8 mouse cellular contexts compared by ENCODE assay signal in the genomic region with DNA sequence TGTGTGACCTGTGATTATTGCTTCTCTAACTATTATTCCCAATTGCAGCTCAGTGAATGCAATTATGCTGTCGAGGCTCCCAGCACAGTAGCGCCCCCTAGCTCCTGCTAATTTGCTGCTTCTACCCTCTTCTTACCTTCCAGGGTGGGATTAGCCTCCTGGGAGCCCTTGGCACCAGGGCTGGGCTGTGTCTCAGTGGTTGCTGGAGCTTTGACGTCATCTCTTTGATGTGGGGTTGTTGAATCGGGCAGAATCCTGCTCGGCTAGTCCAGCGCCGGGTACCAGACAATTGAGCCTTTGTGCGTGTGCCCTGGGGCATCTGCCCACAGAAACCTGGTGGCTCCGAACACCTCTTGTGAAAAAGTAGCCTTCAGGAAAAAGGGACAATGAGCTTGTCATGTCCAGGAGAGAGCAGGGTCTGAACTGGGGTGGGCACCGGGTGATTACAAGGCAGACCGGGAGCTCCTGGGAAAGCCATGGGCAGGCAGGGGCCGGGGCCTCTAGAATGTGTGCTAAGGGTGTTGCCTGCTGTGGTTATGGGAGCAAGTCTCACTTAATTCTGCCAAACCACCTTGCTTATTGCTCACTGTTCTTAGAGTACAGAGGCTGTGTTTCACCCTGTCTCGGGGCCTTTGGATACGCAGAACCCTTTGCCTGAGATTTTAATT. TPM values are rescaled to one million over a fixed set of nuclear protein-coding genes. Genes with fewer than 3 reads are reported as not detected.
A peak's percentile ranks its signal among the peaks of the same experiment; 100 is the strongest.
DNase-seq lines count a peak whose midpoint lies in the region; ATAC-seq lines count a peak whose summit lies in the region.

No protein-coding gene starts in this region.

- H3K36me3 ChIP-seq in forebrain, embryonic 11.5 days (ENCODE audit: control insufficient read depth, insufficient read depth, low read length) = no peaks in the 10 kb centered on the region

- H3K9ac ChIP-seq in forebrain, embryonic 11.5 days (ENCODE audit: low read length) = no peak overlapping the region

- no peak overlapping the region for H3K4me3 ChIP-seq in forebrain, embryonic 11.5 days (ENCODE audit: low read depth, low read length)

- 18% methylated on average over 14 of the region's 14 CpGs for WGBS in forebrain, embryonic 11.5 days

- no peaks in the 10 kb centered on the region for H3K4me1 ChIP-seq in forebrain, embryonic 11.5 days (replicated peaks; ENCODE audit: control insufficient read depth, insufficient read depth, low read length)

- intact Hi-C loops in left cerebral cortex, postnatal 4 days (cut with DNase I) = no loop called here
- intact Hi-C loops in left cerebral cortex, postnatal 25 days (cut with DNase I) = no loop called here

- H3K9me3 ChIP-seq in forebrain, embryonic 11.5 days (ENCODE audit: control insufficient read depth, low read length) = no peaks in the 10 kb centered on the region; the same call in 1 of the 2 replicates

- DNase-seq in left cerebral cortex, postnatal 4 days = peak; percentile 31
- DNase-seq in left cerebral cortex, postnatal 25 days (ENCODE audit: low spot score in 2 of 2) = no peak
- DNase-seq in MEL-GATA-1-ER (ENCODE audit: extremely low read depth, low read depth) = peak; percentile 24
- DNase-seq in forebrain, embryonic 11.5 days (ENCODE audit: low spot score) = peak; percentile 89
- DNase-seq in mesoderm, embryonic 11.5 days (ENCODE audit: low read depth, low spot score) = peak; percentile 54

- peak; percentile 72; the same call in 1 of the 2 replicates for ATAC-seq in forebrain, embryonic 11.5 days (replicated peaks; ENCODE audit: low FRiP score)
- no peak for ATAC-seq in frontal cortex, adult (ENCODE audit: low TSS enrichment)
- ATAC-seq in granulocyte monocyte progenitor cell, adult 5-6 weeks (replicated peaks; ENCODE audit: poor library complexity, severe bottlenecking) = no peak
- ATAC-seq in megakaryocyte, adult 5-6 weeks (ENCODE audit: poor library complexity, severe bottlenecking) = no peak

- peak overlapping the region; percentile 50; the same call in 1 of the 2 replicates for H3K27ac ChIP-seq in forebrain, embryonic 11.5 days (ENCODE audit: low read depth, low read length)

- no peaks in the 10 kb centered on the region for H3K27me3 ChIP-seq in forebrain, embryonic 11.5 days (ENCODE audit: control insufficient read depth, insufficient read depth, low read length)

- H3K4me2 ChIP-seq in forebrain, embryonic 11.5 days (ENCODE audit: low read depth, low read length, severe bottlenecking) = 0 out of 2 replicates have a peak overlapping the region, but pooled peaks have one; percentile 26

RNA-seq across cellular contexts. Expression of a gene that starts 44.7 kb away (rescaled TPM):
- 10 to 100 TPM; 37.5 to 40.4 TPM for total RNA-seq in left cerebral cortex, postnatal 4 days (2021)
- 10 to 100 TPM; 51.0 to 52.7 TPM for total RNA-seq in left cerebral cortex, postnatal 25 days (2021)
- polyA plus RNA-seq in forebrain, embryonic 11.5 days (2014; fragmentation: Nextera tagmentation; extraction: Ambion mirVana) = 59.0 and 66.7 TPM in 2 replicates
- 43.5 and 50.5 TPM in 2 replicates for total RNA-seq in granulocyte monocyte progenitor cell, adult 5-6 weeks (2014; fragmentation: Nextera tagmentation)
- 180 and 201 TPM in 2 replicates for total RNA-seq in granulocyte monocyte progenitor cell, adult 5-6 weeks (2017)
- total RNA-seq in megakaryocyte, adult 5-6 weeks (2015) = 81.7 and 89.6 TPM in 2 replicates
- total RNA-seq in megakaryocyte, adult 5-6 weeks (2017) = 286 and 343 TPM in 2 replicates

RNA-seq across cellular contexts. Expression of a gene that starts 52.0 kb away (rescaled TPM):
- total RNA-seq in left cerebral cortex, postnatal 4 days (2021) = 100 to 1,000 TPM; 231 to 238 TPM
- total RNA-seq in left cerebral cortex, postnatal 25 days (2021) = 100 to 1,000 TPM; 230 to 267 TPM
- 332 and 356 TPM in 2 replicates for polyA plus RNA-seq in forebrain, embryonic 11.5 days (2014; fragmentation: Nextera tagmentation; extraction: Ambion mirVana)
- total RNA-seq in granulocyte monocyte progenitor cell, adult 5-6 weeks (2014; fragmentation: Nextera tagmentation) = 476 and 614 TPM in 2 replicates
- 134 and 184 TPM in 2 replicates for total RNA-seq in granulocyte monocyte progenitor cell, adult 5-6 weeks (2017)
- total RNA-seq in megakaryocyte, adult 5-6 weeks (2015) = 680 and 693 TPM in 2 replicates
- total RNA-seq in megakaryocyte, adult 5-6 weeks (2017) = 257 and 330 TPM in 2 replicates

Comparison
In these comparisons a context has a peak if more than half of its experiments do, and no peak if none do; other contexts are left out.
1. DNase-seq: peak in left cerebral cortex, postnatal 4 days (single experiment), MEL-GATA-1-ER (single experiment), forebrain, embryonic 11.5 days (single experiment) and mesoderm, embryonic 11.5 days (single experiment); none in left cerebral cortex, postnatal 25 days (0 of 2).